Mouse (Mus musculus): ENCODE results near the gene Dnah17. TPM values are rescaled to one million over a fixed set of nuclear protein-coding genes. Genes with fewer than 3 reads are reported as not detected.
A peak's percentile ranks its signal among the peaks of the same experiment; 100 is the strongest.

The Dnah17 gene
- polyA plus RNA-seq, 1 experiment from 2014 or later = 0.20 TPM

- H3K9ac ChIP-seq (ENCODE audit: low read depth, low read length) = no peak overlapping the region
- WGBS = 81% methylated on average over 8 of the region's 8 CpGs
- H3K27ac ChIP-seq (ENCODE audit: low read length) = no peak overlapping the region
- ATAC-seq = no peak
- no peak overlapping the region for H3K4me3 ChIP-seq (ENCODE audit: low read depth, low read length)
- H3K36me3 ChIP-seq (ENCODE audit: control insufficient read depth, insufficient read depth, low read length) = no peaks in the 10 kb centered on the region
- H3K27me3 ChIP-seq (ENCODE audit: control insufficient read depth, insufficient read depth, low read depth, low read length) = no peaks in the 10 kb centered on the region
- H3K4me2 ChIP-seq (ENCODE audit: low read length) = no peak overlapping the region
- H3K4me1 ChIP-seq (ENCODE audit: control insufficient read depth, insufficient read depth, low read length) = no peaks in the 10 kb centered on the region
- H3K9me3 ChIP-seq (replicated peaks; ENCODE audit: control insufficient read depth, low read length, poor library complexity, severe bottlenecking) = no peaks in the 10 kb centered on the region
Observed at GRCm38 (mm10) chr11:118114581-118115110, 15.8 kb downstream of the Dnah17 start.

- ATAC-seq = no peak
- no peak overlapping the region for H3K9ac ChIP-seq (ENCODE audit: low read depth, low read length)
- no peaks in the 10 kb centered on the region for H3K4me1 ChIP-seq (ENCODE audit: control insufficient read depth, insufficient read depth, low read length)
- H3K4me2 ChIP-seq (ENCODE audit: low read length) = no peak overlapping the region
- no peak overlapping the region for H3K27ac ChIP-seq (ENCODE audit: low read length)
- H3K36me3 ChIP-seq (ENCODE audit: control insufficient read depth, insufficient read depth, low read length) = no peaks in the 10 kb centered on the region
- H3K4me3 ChIP-seq (ENCODE audit: low read depth, low read length) = no peak overlapping the region
- WGBS = 91% methylated on average over 14 of the region's 14 CpGs
- no peaks in the 10 kb centered on the region for H3K9me3 ChIP-seq (replicated peaks; ENCODE audit: control insufficient read depth, low read length, poor library complexity, severe bottlenecking)
- H3K27me3 ChIP-seq (ENCODE audit: control insufficient read depth, insufficient read depth, low read depth, low read length) = no peaks in the 10 kb centered on the region
Observed at GRCm38 (mm10) chr11:118113516-118114205, 16.8 kb downstream of the Dnah17 start.

- Histone ChIP-seq H3K9me3 (replicated peaks; ENCODE audit: control insufficient read depth, low read length, poor library complexity, severe bottlenecking) (no peaks in the 10 kb centered on the region), H3K4me1 (ENCODE audit: control insufficient read depth, insufficient read depth, low read length) (no peaks in the 10 kb centered on the region), H3K27ac (ENCODE audit: low read length) (no peak overlapping the region), H3K27me3 (ENCODE audit: control insufficient read depth, insufficient read depth, low read depth, low read length) (no peaks in the 10 kb centered on the region), H3K4me3 (ENCODE audit: low read depth, low read length) (no peak overlapping the region), H3K36me3 (ENCODE audit: control insufficient read depth, insufficient read depth, low read length) (no peaks in the 10 kb centered on the region), H3K4me2 (ENCODE audit: low read length) (no peak overlapping the region), H3K9ac (ENCODE audit: low read depth, low read length) (no peak overlapping the region)
- WGBS = 9% methylated on average over 5 of the region's 5 CpGs
- no peak for ATAC-seq
Observed at GRCm38 (mm10) chr11:118104001-118104400, 26.4 kb downstream of the Dnah17 start.

GRCm38 (mm10) chr11:118103383-118103782, 27.1 kb downstream of the Dnah17 start:
- H3K36me3 ChIP-seq (ENCODE audit: control insufficient read depth, insufficient read depth, low read length) = no peaks in the 10 kb centered on the region
- no peak overlapping the region for H3K9ac ChIP-seq (ENCODE audit: low read depth, low read length)
- H3K27me3 ChIP-seq (ENCODE audit: control insufficient read depth, insufficient read depth, low read depth, low read length) = no peaks in the 10 kb centered on the region
- ATAC-seq = no peak
- no peaks in the 10 kb centered on the region for H3K9me3 ChIP-seq (replicated peaks; ENCODE audit: control insufficient read depth, low read length, poor library complexity, severe bottlenecking)
- no peaks in the 10 kb centered on the region for H3K4me1 ChIP-seq (ENCODE audit: control insufficient read depth, insufficient read depth, low read length)
- no peak overlapping the region for H3K4me3 ChIP-seq (ENCODE audit: low read depth, low read length)
- no peak overlapping the region for H3K4me2 ChIP-seq (ENCODE audit: low read length)
- 91% methylated on average over 5 of the region's 5 CpGs for WGBS
- no peak overlapping the region for H3K27ac ChIP-seq (ENCODE audit: low read length)

- WGBS = 62% methylated on average over 3 of the region's 3 CpGs
- no peaks in the 10 kb centered on the region for H3K27me3 ChIP-seq (ENCODE audit: control insufficient read depth, insufficient read depth, low read depth, low read length)
- H3K36me3 ChIP-seq (ENCODE audit: control insufficient read depth, insufficient read depth, low read length) = no peaks in the 10 kb centered on the region
- H3K4me1 ChIP-seq (ENCODE audit: control insufficient read depth, insufficient read depth, low read length) = no peaks in the 10 kb centered on the region
- H3K9me3 ChIP-seq (replicated peaks; ENCODE audit: control insufficient read depth, low read length, poor library complexity, severe bottlenecking) = no peaks in the 10 kb centered on the region
- no peak overlapping the region for H3K4me2 ChIP-seq (ENCODE audit: low read length)
- H3K4me3 ChIP-seq (ENCODE audit: low read depth, low read length) = no peak overlapping the region
- peak; percentile 32; the same call in 1 of the 2 replicates for ATAC-seq
- H3K9ac ChIP-seq (ENCODE audit: low read depth, low read length) = no peak overlapping the region
- H3K27ac ChIP-seq (ENCODE audit: low read length) = no peak overlapping the region
Observed at GRCm38 (mm10) chr11:118102838-118103237, 27.6 kb downstream of the Dnah17 start.

- Histone ChIP-seq H3K4me1 (ENCODE audit: control insufficient read depth, insufficient read depth, low read length) (no peaks in the 10 kb centered on the region), H3K27me3 (ENCODE audit: control insufficient read depth, insufficient read depth, low read depth, low read length) (no peaks in the 10 kb centered on the region), H3K4me3 (ENCODE audit: low read depth, low read length) (no peak overlapping the region), H3K9ac (ENCODE audit: low read depth, low read length) (no peak overlapping the region), H3K27ac (ENCODE audit: low read length) (no peak overlapping the region), H3K9me3 (replicated peaks; ENCODE audit: control insufficient read depth, low read length, poor library complexity, severe bottlenecking) (no peaks in the 10 kb centered on the region), H3K4me2 (ENCODE audit: low read length) (no peak overlapping the region), H3K36me3 (ENCODE audit: control insufficient read depth, insufficient read depth, low read length) (no peaks in the 10 kb centered on the region)
- 54% methylated on average over 9 of the region's 9 CpGs for WGBS
- no peak for ATAC-seq
Observed at GRCm38 (mm10) chr11:118101133-118101532, 29.3 kb downstream of the Dnah17 start.

GRCm38 (mm10) chr11:118096736-118097135, 33.7 kb downstream of the Dnah17 start:
- ATAC-seq = no peak
- Histone ChIP-seq H3K36me3 (ENCODE audit: control insufficient read depth, insufficient read depth, low read length) (no peaks in the 10 kb centered on the region), H3K4me3 (ENCODE audit: low read depth, low read length) (no peak overlapping the region), H3K27ac (ENCODE audit: low read length) (no peak overlapping the region), H3K4me2 (ENCODE audit: low read length) (no peak overlapping the region), H3K9ac (ENCODE audit: low read depth, low read length) (no peak overlapping the region), H3K9me3 (replicated peaks; ENCODE audit: control insufficient read depth, low read length, poor library complexity, severe bottlenecking) (no peaks in the 10 kb centered on the region), H3K4me1 (ENCODE audit: control insufficient read depth, insufficient read depth, low read length) (no peaks in the 10 kb centered on the region), H3K27me3 (ENCODE audit: control insufficient read depth, insufficient read depth, low read depth, low read length) (no peaks in the 10 kb centered on the region)
- WGBS = 46% methylated on average over 2 of the region's 2 CpGs

GRCm38 (mm10) chr11:118095004-118095403, 35.4 kb downstream of the Dnah17 start:
- Histone ChIP-seq H3K27ac (ENCODE audit: low read length) (no peak overlapping the region), H3K9me3 (replicated peaks; ENCODE audit: control insufficient read depth, low read length, poor library complexity, severe bottlenecking) (no peaks in the 10 kb centered on the region), H3K4me3 (ENCODE audit: low read depth, low read length) (no peak overlapping the region), H3K36me3 (ENCODE audit: control insufficient read depth, insufficient read depth, low read length) (no peaks in the 10 kb centered on the region), H3K9ac (ENCODE audit: low read depth, low read length) (no peak overlapping the region), H3K27me3 (ENCODE audit: control insufficient read depth, insufficient read depth, low read depth, low read length) (no peaks in the 10 kb centered on the region), H3K4me2 (ENCODE audit: low read length) (no peak overlapping the region), H3K4me1 (ENCODE audit: control insufficient read depth, insufficient read depth, low read length) (no peaks in the 10 kb centered on the region)
- no peak for ATAC-seq
- 91% methylated on average over 9 of the region's 9 CpGs for WGBS

GRCm38 (mm10) chr11:118091002-118091670, 39.3 kb downstream of the Dnah17 start:
- Histone ChIP-seq H3K4me1 (ENCODE audit: control insufficient read depth, insufficient read depth, low read length) (no peaks in the 10 kb centered on the region), H3K27ac (ENCODE audit: low read length) (no peak overlapping the region), H3K27me3 (ENCODE audit: control insufficient read depth, insufficient read depth, low read depth, low read length) (no peaks in the 10 kb centered on the region), H3K4me2 (ENCODE audit: low read length) (no peak overlapping the region), H3K4me3 (ENCODE audit: low read depth, low read length) (no peak overlapping the region), H3K36me3 (ENCODE audit: control insufficient read depth, insufficient read depth, low read length) (no peaks in the 10 kb centered on the region), H3K9ac (ENCODE audit: low read depth, low read length) (no peak overlapping the region), H3K9me3 (replicated peaks; ENCODE audit: control insufficient read depth, low read length, poor library complexity, severe bottlenecking) (no peaks in the 10 kb centered on the region)
- 87% methylated on average over 23 of the region's 23 CpGs for WGBS
- ATAC-seq = no peak
